ENCODE assay signal across 17 mouse cellular contexts in genomic region chr2:123397551-123397950, GRCm38 (mm10).
DNase-seq lines count a peak whose midpoint lies in the region; ATAC-seq lines count a peak whose summit lies in the region.
"Had no signal": no experiment of that assay in that cellular context is flagged by ENCODE, and none has a peak within 500 bp of the region (broad histone marks: within the 10 kb centered on the region; RNA-seq: fewer than 3 reads in every experiment).

No protein-coding gene starts in this region.

- peak; percentile 83 for ATAC-seq in frontal cortex, adult (ENCODE audit: low TSS enrichment)
- ATAC-seq: activated CD4-positive, CD25-positive, alpha-beta regulatory T cell, adult 4 months; forebrain, embryonic 13.5 days; forebrain, embryonic 16.5 days had no signal

- DNase-seq in frontal cortex, postnatal 10 days (ENCODE audit: low spot score in 2 of 2), result no peak
- peak; percentile 7 to 26 for DNase-seq in left cerebral cortex, adult 9 months (ENCODE audit: low spot score in 2 of 2)
- DNase-seq in left cerebral cortex, adult 8-10 months (ENCODE audit: low spot score in 2 of 2), result no peak
- DNase-seq in right cerebral cortex, postnatal 25 days, result peak; percentile 10
- no peak for DNase-seq in right cerebral cortex, postnatal 14 days
- DNase-seq: adrenal gland, adult 8-10 months; adrenal gland, postnatal 25 days; cerebellum, adult 18-20 months; cerebellum, adult 9-10 months; cerebellum, postnatal 14 days; gastrocnemius, adult 2 months; gastrocnemius, postnatal 14 days; heart, adult 11 months had no signal

Comparison
In these comparisons a context has a peak if more than half of its experiments do, and no peak if none do; other contexts are left out.
1. DNase-seq: peak in left cerebral cortex, adult 9 months (2 of 2) and right cerebral cortex, postnatal 25 days (single experiment); none in frontal cortex, postnatal 10 days (0 of 2), left cerebral cortex, adult 8-10 months (0 of 2) and right cerebral cortex, postnatal 14 days (single experiment).